Mouse (Mus musculus) retina, adult 2 months (tissue): Measurements from ENCODE around the gene 1810046K07Rik.

Experiments
- DNase-seq: peaks from one replicate; pipeline ENCODE4 v3.0.0-alpha.2; 2012; ENCODE audit warnings: low read depth, low spot score

The 1810046K07Rik gene

GRCm38 (mm10) chr9:51305146-51305545 lies 23.6 kb downstream of the 1810046K07Rik start:
- DNase-seq = no peak

DNA sequence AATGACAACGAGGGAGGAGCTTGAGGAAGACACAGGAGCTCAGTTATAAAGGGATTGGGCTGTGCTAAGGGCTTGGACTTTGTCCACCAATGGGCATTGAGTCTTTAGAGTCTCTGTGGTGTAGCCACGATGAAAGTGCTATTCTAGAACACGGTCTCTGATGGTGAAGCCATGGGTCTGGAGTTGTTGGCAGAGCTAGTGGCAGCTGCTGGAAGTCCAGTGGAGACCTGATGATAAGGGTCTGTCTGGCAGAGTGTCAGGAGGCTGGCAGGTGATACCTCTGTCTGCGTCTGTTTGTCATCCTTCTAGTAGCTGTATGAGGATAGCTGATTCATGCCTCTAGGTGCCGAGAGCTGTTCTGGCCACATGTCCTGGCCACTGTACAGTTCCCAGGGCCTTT lies 24.7 kb downstream of the 1810046K07Rik start:
- no peak for DNase-seq

DNA sequence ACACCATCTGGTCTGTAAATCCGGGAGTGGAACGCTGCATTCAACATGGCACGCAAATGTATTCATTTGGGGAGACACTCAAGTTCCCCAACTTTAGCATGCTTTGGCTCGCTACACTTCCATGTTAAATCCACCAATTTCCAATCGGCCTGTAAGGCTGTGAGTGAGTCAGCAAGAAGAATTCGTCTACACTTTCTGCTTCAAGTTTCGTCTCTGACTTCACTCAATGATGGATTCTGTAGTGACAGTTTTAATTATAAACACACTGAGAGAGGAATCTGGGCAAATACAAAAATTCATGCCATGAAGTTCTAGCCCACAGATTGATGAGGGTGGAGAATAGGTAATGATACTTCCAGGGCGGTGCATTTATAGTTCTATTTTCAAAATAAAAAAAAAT lies 35.2 kb downstream of the 1810046K07Rik start:
- no peak for DNase-seq

GRCm38 (mm10) chr9:51292674-51293073 lies 36.0 kb downstream of the 1810046K07Rik start:
- peak; percentile 58 for DNase-seq

DNA sequence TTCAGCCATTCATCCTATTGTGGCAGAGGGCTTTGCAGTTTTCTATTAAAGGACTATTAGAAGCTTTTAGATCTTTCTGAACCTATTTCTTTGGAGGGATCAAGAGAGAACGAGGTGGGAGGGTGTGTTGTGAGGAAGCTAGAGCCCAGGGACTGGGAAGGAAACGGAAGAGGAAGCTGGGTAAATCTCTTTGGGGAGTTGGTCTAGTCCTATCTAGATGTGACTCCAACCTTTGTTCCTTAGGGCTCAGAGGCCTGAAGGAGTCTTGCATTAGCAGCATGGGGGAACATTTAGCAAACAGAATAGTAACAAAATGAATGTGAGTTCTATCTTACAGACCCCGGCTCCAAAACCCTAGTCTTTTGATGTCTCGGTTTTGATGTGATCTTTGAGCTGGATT lies 37.7 kb downstream of the 1810046K07Rik start:
- DNase-seq = no peak

- no peak for DNase-seq
These were observed 42.6 kb downstream of the 1810046K07Rik start for GRCm38 (mm10) chr9:51286079-51286478.

DNA sequence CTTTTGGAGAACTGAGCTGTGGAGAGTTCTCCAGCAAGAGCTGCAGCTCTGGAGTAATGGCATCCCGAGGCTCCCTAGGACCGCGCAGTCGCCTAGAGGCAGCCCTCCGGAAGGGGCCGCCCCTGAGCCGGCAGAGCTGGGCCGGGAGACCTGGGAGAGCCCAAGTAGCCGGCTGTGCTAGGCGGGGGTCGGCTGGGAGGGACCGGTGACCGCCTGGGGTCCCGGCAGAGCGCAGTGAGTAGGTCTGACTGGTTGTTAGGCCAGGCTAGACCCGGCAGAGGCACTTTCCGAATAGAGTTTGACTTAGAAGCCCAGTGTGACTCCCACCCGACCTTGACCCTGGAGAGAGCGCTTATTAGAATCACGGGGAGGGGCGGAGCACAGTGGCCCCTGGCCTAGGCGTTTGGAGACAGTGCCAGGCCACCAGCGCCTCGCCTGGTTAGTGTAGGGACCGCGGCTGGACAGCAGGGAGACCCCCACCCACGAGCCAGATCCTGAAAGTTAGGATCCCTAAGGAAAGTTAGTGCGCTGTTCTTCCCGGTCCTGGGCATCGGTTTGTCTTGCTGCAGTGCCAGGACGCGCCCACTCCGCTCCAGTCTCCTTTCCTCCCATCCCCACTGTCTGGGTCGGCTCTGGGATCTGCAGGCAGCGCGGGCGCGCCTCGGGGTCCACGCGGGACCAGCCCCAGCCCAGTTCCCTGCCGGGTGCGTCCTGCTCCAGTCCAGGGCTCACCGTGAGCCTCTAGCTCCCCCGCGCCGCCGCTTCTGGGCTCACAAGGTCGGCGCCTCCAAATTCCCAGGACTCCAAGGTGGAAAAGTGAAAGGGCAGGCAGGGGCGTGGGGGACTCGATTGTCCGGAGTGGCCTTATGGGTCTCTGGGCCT lies 50.0 kb downstream of the 1810046K07Rik start, which contains the start of gene Colca2:
TSS of gene Colca2 (minus strand) at position 70 of the 882 bp plus-strand sequence.
- no peak for DNase-seq

DNA sequence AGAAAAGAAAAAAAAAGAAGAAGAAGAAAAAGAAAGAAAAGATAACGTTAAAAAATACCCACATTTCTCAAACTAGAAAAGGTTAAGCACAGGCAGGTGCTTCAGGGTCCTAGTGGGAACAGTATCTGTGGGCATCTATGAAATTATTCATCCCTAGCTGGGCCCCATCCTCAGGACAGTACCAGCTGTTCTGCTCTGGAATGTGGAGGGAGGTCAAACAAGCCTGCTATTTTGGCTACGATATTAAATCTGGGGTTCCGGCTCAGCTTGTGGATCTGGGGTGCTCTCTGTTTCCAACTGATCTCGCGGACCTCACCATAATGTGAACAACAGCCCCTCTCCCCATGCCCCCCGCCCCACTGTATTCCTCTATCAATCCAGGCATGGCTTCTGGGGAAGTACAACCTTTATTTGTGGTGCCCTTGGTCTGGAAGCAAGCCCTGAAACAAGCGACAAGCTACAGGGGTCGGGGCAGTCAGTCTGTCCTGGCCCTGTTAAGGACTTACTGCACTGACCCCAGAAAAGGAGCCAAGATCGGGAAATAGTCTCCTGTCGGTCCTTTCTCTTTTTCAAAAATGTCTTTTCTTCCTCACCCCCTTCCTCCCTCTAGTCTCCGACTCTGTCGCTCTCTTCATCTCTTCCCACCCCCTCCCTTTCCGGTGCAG lies 50.8 kb downstream of the 1810046K07Rik start:
- no peak for DNase-seq

DNA sequence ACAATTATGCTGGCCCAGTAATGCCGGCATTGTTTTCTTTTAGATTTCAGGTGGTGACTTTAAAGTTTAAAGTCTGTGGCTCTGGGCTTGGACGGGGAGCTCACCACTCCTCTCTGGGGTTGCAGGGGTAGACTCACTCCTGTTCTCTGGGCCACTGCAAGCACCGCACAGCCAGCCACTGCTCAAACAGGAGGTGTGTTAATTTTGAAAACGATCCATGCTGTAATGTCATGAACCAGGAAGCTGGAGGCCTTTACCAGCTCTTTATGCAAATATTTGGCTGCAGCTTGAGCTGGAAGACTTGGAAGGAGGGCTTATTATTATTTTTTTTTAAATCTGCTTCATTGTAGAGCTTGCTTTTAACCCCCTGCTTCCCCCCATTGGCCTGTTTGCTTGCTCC lies 54.0 kb downstream of the 1810046K07Rik start:
- no peak for DNase-seq

DNA sequence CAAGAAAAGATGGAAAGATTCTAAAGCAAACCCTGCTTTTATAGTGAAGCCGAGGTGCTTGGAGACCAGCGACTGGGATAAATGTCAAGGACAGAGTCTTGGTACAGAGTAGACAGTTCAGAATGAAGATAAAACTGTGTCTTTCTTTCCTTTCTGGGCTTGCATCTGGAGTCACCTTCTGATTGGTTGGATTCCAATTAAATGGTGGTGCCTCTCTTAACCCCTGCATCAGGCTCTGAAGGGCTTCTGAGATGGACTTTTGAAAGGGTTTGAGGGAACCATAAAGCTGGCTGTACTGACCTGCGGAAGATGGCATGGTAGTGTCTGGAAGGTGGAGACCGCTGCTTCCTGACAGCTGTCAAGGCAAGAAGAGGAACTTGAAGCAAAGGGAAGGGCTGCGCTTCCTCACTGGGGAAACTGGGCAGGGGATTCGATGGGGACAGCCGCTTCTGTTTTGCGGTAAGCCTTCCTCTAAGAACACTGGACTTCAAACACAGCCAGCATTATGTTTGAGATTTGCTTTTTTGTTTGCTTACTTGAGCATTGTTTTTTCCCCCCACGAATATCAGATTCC lies 55.0 kb downstream of the 1810046K07Rik start:
- DNase-seq = no peak

- no peak for DNase-seq
These were observed 56.6 kb downstream of the 1810046K07Rik start for GRCm38 (mm10) chr9:51272102-51272501.

- no peak for DNase-seq
These were observed 57.6 kb downstream of the 1810046K07Rik start for GRCm38 (mm10) chr9:51271073-51271472.

DNA sequence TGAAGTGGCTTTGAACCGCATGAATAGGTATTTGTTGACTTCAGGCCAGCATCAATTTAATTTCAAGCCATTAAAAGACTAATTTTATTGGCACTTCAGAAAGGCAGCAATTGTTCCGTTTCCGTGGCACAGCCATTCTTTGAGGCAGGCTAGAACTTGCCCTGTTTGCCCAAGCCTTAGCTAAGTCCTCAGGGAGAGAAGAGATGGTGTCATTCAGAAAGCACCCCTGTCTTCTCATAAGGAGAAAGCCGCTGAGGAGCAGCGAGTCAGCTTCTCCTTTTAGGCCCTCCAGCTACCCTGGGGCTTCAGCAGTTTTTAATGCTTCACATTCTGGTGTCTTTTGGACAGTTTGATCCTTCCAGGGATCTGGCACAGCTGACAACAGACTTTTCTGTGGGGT lies 59.9 kb downstream of the 1810046K07Rik start:
- no peak for DNase-seq

DNA sequence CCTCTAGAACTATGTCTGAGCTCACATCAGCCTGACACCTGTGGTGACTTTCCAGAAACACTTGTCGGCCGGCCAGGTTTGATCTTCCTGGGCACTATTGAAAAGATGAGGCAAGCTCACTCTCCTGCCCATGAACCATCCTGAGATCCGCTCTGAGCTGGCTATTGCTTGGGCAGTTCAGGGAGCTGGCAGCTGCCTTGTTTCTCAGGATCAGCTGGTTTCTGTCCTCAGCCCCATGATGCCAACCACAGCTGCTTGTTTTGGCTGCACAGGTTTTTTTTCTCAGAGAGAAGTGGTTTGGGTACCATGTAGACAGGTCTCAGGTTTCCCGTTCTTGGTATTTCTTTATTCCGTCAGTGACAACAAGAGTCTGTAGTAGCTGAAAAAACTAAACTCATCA lies 70.3 kb downstream of the 1810046K07Rik start:
- no peak for DNase-seq

GRCm38 (mm10) chr9:51256780-51257502 lies 71.8 kb downstream of the 1810046K07Rik start:
- no peak for DNase-seq
